Mouse (Mus musculus) forebrain, embryonic 11.5 days (tissue): Measurements from ENCODE around the gene Samhd1. TPM values are rescaled to one million over a fixed set of nuclear protein-coding genes. Genes with fewer than 3 reads are reported as not detected.
"Not testable (repeated sequence)": the region's sequence is repeated elsewhere in the genome, so short reads cannot be mapped to it uniquely, and the experiment has no call there.

Experiments
- ATAC-seq: fragments of 200-750 bp; cut with Nextera tagmentation; replicated peaks from 2 replicates; pipeline ENCODE4 v1.8.0; 2017; ENCODE audit warnings: moderate TSS enrichment; ENCODE audit not compliant: low FRiP score
- DNase-seq: peaks from one replicate; pipeline ENCODE4 v3.0.0-alpha.2; 2017; ENCODE audit warnings: low spot score
- H3K27ac ChIP-seq: fragments of 300-500 bp; sonication (generic); 2 replicates; pipeline ENCODE4 v1.5.1; 2014; ENCODE audit warnings: low read depth, low read length
- H3K27me3 ChIP-seq: fragments of 300-500 bp; sonication (generic); 2 replicates; pipeline ENCODE4 v1.6.1; 2014; ENCODE audit warnings: mild to moderate bottlenecking, low read length, mixed read lengths; ENCODE audit not compliant: control insufficient read depth, insufficient read depth
- H3K36me3 ChIP-seq: fragments of 300-500 bp; sonication (generic); 2 replicates; pipeline ENCODE4 v1.6.1; 2014; ENCODE audit warnings: mild to moderate bottlenecking, low read length, moderate library complexity, mixed read lengths; ENCODE audit not compliant: control insufficient read depth, insufficient read depth
- H3K4me1 ChIP-seq: fragments of 300-500 bp; sonication (generic); replicated peaks from 2 replicates; pipeline ENCODE4 v1.6.1; 2014; ENCODE audit warnings: low read length, mixed read lengths; ENCODE audit not compliant: control insufficient read depth, insufficient read depth
- H3K4me2 ChIP-seq: fragments of 300-500 bp; sonication (generic); 2 replicates; pipeline ENCODE4 v1.6.1; 2014; ENCODE audit warnings: low read depth, mild to moderate bottlenecking, low read length, moderate library complexity, mixed read lengths; ENCODE audit not compliant: severe bottlenecking
- H3K4me3 ChIP-seq: fragments of 300-500 bp; sonication (generic); 2 replicates; pipeline ENCODE4 v1.5.1; 2014; ENCODE audit warnings: low read depth, low read length
- H3K9ac ChIP-seq: fragments of 300-500 bp; sonication (generic); 2 replicates; pipeline ENCODE4 v1.6.1; 2014; ENCODE audit warnings: low read length
- H3K9me3 ChIP-seq: fragments of 300-500 bp; sonication (generic); 2 replicates; pipeline ENCODE4 v1.6.1; 2016; ENCODE audit warnings: low read length, mixed read lengths; ENCODE audit not compliant: control insufficient read depth
- whole genome bisulfite sequencing: fragments of 180-500 bp; shearing (Covaris S2); extraction: QIAGEN DNeasy Blood & Tissue Kit; methylation state at CpG from one replicate; pipeline ENCODE4 v1.1.7; 2014; 5-methylcytosine and 5-hydroxymethylcytosine counted together
- polyA plus RNA-seq: library from polyadenylated mRNA; unstranded; fragments of >200 nt; fragmentation: Nextera tagmentation; extraction: Ambion mirVana; gene quantifications from 2 replicates; pipeline ENCODE4 v1.2.1, GENCODE M21; 2014

Samhd1 gene
- polyA plus RNA-seq, 1 experiment from 2014 or later = 25.6 TPM

DNA sequence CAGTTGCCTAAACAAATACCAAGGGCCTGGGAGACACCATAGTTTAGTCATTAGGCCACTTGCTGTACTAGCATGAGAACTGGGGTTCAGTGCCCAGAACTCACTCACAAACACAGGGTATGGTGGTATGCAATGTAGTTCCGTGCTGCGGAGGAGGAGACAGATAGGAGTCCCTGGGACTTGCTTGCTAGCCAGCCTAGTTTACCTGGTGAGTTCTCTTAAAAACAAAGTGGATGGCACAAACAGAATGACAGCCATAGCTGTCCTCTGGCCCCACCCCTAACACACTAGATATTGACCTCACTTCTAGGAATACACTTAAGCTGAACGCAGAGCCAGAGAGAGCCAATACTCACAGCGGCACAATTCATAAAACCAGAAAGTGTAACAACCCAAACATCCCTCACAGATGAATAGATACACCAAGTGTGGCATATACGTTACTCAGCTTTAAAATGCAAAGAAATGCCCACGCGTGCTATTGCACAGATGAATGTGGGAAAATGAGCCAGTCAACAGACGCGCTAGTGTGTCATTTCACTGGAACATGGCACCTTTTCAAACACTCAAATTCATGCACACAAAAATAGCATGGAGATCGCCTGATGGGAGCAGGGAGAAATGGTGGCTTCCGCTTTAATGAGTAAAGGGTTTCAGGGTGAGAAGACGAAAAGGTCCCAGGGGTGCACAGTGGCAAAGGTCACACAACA is 31.5 kb upstream of the Samhd1 start:
- no peaks in the 10 kb centered on the region for H3K27me3 ChIP-seq
- no peak overlapping the region for H3K27ac ChIP-seq
- no peak for DNase-seq
- WGBS = 92% methylated on average over 12 of the region's 12 CpGs
- H3K9ac ChIP-seq = no peak overlapping the region
- no peak overlapping the region for H3K4me3 ChIP-seq
- H3K4me1 ChIP-seq = no peaks in the 10 kb centered on the region
- no peak overlapping the region for H3K4me2 ChIP-seq
- H3K9me3 ChIP-seq = no peaks in the 10 kb centered on the region
- ATAC-seq = no peak
- H3K36me3 ChIP-seq = peaks cover 6% of the 10 kb centered on the region; the same call in 1 of the 2 replicates

DNA sequence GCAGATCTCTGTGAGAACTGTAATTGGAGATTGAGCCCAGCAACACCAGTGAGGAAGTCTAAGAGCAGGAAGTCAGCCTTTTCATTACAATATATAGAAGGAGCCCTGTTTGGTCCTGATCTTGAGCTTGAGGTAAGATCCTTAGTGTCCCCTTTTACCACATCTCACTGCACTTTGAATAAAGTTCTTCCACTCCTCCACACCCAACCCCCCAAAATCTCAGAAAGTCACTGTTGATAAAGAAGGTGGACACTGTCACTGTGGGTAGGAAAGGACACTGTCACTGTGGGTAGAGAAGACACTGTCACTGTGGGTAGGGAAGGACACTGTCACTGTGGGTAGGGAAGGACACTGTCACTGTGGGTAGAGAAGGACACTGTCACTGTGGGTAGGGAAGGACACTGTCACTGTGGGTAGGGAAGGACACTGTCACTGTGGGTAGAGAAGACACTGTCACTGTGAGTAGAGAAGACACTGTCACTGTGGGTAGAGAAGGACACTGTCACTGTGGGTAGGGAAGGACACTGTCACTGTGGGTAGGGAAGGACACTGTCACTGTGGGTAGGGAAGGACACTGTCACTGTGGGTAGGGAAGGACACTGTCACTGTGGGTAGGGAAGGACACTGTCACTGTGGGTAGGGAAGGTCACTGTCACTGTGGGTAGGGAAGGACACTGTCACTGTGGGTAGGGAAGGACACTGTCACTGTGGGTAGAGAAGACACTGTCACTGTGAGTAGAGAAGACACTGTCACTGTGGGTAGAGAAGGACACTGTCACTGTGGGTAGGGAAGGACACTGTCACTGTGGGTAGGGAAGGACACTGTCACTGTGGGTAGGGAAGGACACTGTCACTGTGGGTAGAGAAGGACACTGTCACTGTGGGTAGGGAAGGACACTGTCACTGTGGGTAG is 30.5 kb upstream of the Samhd1 start:
- not testable (repeated sequence) for H3K4me1 ChIP-seq, H3K9me3 ChIP-seq, H3K27me3 ChIP-seq, H3K27ac ChIP-seq, ATAC-seq, H3K36me3 ChIP-seq, DNase-seq, H3K4me2 ChIP-seq, H3K9ac ChIP-seq, H3K4me3 ChIP-seq

DNA sequence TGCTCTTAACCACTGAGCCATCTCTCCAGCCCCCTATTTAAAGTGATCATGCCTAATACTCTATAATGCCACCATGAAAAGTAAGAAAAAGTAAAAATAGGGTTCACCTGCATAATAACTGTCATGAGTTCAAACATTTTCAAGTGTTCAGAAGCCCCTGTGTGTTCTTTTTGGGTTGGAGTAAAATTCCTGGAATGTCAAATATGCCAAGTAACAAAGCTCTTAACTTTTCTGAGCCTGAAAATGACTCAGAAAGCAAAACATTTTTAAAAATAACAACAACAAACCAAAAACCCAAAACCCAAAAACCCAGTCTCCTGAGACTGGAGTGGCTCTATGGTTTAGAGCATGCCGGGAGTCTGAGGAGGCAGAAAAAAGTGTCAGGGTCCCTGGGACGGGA is 29.0 kb upstream of the Samhd1 start:
- Histone ChIP-seq H3K4me2 (no peak overlapping the region), H3K4me3 (no peak overlapping the region), H3K36me3 (peaks cover 9% of the 10 kb centered on the region; the same call in 1 of the 2 replicates), H3K9ac (no peak overlapping the region), H3K9me3 (no peaks in the 10 kb centered on the region), H3K4me1 (no peaks in the 10 kb centered on the region), H3K27me3 (no peaks in the 10 kb centered on the region), H3K27ac (no peak overlapping the region)
- no peak for DNase-seq
- ATAC-seq = no peak
- 91% methylated on average over 2 of the region's 2 CpGs for WGBS

DNA sequence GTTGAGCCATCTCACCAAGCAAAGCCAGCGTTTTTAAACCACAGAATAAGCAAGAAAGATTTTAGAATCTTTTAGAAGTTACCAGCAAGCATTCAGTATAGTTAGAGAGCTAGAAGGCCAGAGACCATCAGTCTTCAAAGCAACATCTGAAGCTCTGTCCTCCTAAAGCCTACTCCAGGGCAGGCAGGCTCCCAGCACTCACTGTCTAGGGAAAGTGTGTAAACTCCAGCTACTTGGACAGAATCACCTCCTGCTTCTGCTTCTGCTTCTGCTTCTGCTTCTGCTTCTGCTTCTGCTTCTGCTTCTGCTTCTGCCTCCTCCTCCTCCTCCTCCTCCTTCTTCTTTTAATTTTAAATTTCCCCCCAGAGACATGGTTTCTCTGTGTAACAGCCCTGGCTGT is 21.0 kb upstream of the Samhd1 start:
- no peak for DNase-seq
- WGBS = 88% methylated on average over 1 of the region's 1 CpGs
- H3K4me3 ChIP-seq = no peak overlapping the region
- H3K9me3 ChIP-seq = no peaks in the 10 kb centered on the region
- no peaks in the 10 kb centered on the region for H3K27me3 ChIP-seq
- ATAC-seq = no peak
- no peak overlapping the region for H3K9ac ChIP-seq
- no peaks in the 10 kb centered on the region for H3K4me1 ChIP-seq
- no peak overlapping the region for H3K4me2 ChIP-seq
- H3K27ac ChIP-seq = no peak overlapping the region
- peaks cover 21% of the 10 kb centered on the region for H3K36me3 ChIP-seq

DNA sequence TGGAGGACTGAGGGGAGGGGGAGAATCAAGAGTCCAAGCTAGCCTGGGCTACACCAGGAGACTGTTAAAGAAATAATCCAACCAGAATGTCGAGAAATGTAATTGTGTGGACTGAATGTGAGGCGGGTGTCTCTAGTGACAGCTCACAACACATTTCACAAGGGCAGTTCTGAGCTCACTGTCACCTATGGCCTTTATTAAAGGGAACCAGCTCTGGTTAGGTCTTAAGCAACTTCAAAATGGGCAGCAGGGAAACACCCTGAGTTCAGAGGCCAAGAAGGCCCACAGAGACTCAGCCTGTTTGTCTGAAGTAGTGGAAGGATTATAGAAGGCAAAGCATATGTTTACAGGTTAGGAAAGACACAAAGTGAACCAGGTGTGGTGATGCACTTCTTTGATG is 18.2 kb upstream of the Samhd1 start:
- DNase-seq (no peak), ATAC-seq (no peak)
- H3K4me2 ChIP-seq = no peak overlapping the region
- no peak overlapping the region for H3K4me3 ChIP-seq
- 89% methylated on average over 2 of the region's 2 CpGs for WGBS
- H3K9me3 ChIP-seq = no peaks in the 10 kb centered on the region
- H3K27me3 ChIP-seq = no peaks in the 10 kb centered on the region
- no peaks in the 10 kb centered on the region for H3K4me1 ChIP-seq
- no peak overlapping the region for H3K9ac ChIP-seq
- no peak overlapping the region for H3K27ac ChIP-seq
- peaks cover 15% of the 10 kb centered on the region for H3K36me3 ChIP-seq

DNA sequence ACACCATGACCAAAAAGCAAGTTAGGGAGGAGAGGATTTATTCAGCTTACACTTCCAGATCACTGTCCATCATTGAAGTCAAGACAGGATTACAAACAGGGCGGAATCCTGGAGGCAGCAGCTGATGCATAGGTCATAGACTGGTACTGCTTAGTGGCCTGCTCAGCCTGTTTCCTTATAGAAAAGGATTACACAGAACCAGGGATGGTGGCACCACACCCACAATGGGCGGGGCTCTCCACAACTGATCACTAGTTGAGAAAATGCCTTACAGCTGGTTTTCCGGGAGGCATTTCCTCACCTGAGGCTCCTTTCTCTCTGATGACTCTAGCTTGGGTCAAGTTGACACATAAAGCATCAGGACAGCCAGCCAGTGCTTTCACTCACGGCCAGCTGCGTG is 13.4 kb upstream of the Samhd1 start:
- Histone ChIP-seq H3K4me1 (no peaks in the 10 kb centered on the region), H3K4me3 (no peak overlapping the region), H3K9me3 (no peaks in the 10 kb centered on the region), H3K27ac (no peak overlapping the region), H3K4me2 (no peak overlapping the region), H3K36me3 (peaks cover 8% of the 10 kb centered on the region; the same call in 1 of the 2 replicates), H3K27me3 (no peaks in the 10 kb centered on the region), H3K9ac (no peak overlapping the region)
- DNase-seq = no peak
- WGBS = 94% methylated on average over 5 of the region's 5 CpGs
- ATAC-seq = no peak

DNA sequence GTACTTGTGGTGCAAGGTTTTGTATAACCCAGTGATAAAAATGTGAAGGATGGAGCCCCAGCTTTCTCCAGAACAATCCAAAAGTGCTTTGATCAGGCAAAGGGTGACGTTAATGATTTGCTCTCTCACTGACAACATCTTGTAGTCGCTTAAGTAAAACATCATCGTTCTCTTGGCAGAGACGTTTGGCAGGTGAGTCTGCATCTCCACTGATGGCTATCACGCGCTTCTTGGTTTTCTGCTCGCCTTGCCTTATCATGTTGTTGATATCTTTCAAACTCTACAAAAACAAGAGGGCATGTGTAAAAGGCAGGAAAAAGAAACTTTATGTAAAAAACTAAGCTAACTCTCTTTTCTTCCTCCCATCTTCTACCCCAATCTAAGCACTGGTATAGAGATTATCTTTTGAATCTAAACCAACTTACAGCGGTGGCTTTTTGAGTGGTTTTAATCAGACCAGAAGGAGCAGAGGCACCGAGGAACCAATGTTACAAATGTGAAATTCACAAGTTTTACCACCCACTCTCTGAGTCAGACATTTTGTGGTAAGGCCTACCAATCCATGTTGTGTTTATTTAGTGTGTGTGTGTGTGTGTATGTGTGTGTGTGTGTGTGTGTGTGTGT is 12.4 kb upstream of the Samhd1 start:
- ATAC-seq = no peak
- Histone ChIP-seq H3K27ac (no peak overlapping the region), H3K9ac (no peak overlapping the region), H3K36me3 (peaks cover 8% of the 10 kb centered on the region; the same call in 1 of the 2 replicates), H3K4me3 (no peak overlapping the region), H3K4me1 (no peaks in the 10 kb centered on the region), H3K4me2 (no peak overlapping the region), H3K27me3 (no peaks in the 10 kb centered on the region), H3K9me3 (no peaks in the 10 kb centered on the region)
- DNase-seq = no peak
- 96% methylated on average over 9 of the region's 9 CpGs for WGBS

DNA sequence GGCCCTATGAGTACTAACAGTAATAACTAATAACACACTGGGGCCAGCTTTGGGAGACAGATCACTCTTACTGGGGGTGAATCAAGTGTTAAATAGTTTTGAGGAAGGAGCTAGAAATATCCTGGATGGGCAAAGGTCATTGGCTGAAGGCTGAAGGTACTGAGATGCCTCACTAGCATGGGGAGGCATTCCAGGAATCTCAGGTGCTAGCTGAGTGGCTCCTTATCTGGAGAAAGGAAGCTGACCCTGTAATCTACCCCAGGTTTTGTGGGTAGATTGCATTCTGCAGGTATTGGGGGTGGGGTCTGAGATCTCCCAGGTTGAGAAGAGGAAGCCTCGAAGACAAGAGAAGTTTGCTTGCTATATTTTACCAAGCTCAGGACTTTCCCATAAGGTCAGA is 10.1 kb upstream of the Samhd1 start:
- H3K4me1 ChIP-seq = no peaks in the 10 kb centered on the region
- peaks cover 3% of the 10 kb centered on the region; the same call in 1 of the 2 replicates for H3K36me3 ChIP-seq
- H3K9me3 ChIP-seq = no peaks in the 10 kb centered on the region
- H3K27ac ChIP-seq = no peak overlapping the region
- ATAC-seq (no peak), DNase-seq (no peak)
- 92% methylated on average over 1 of the region's 1 CpGs for WGBS
- no peak overlapping the region for H3K4me2 ChIP-seq
- no peak overlapping the region for H3K9ac ChIP-seq
- no peaks in the 10 kb centered on the region for H3K27me3 ChIP-seq
- H3K4me3 ChIP-seq = no peak overlapping the region
